Mouse (Mus musculus): ENCODE results near the gene Osgep.

GRCm38 (mm10) chr14:50931493-50932020 is 6.9 kb upstream of the Osgep start:
- no peak for TF ChIP-seq CTCF (conservative IDR thresholded peaks at IDR 0.05; ENCODE audit: insufficient read depth, insufficient read length, low read depth, low read length)
- no peak for TF ChIP-seq POLR2A (IDR thresholded peaks at IDR 0.05; ENCODE audit: low read depth, low read length)
